ENCODE assay signal across 9 mouse cellular contexts in the genomic region with DNA sequence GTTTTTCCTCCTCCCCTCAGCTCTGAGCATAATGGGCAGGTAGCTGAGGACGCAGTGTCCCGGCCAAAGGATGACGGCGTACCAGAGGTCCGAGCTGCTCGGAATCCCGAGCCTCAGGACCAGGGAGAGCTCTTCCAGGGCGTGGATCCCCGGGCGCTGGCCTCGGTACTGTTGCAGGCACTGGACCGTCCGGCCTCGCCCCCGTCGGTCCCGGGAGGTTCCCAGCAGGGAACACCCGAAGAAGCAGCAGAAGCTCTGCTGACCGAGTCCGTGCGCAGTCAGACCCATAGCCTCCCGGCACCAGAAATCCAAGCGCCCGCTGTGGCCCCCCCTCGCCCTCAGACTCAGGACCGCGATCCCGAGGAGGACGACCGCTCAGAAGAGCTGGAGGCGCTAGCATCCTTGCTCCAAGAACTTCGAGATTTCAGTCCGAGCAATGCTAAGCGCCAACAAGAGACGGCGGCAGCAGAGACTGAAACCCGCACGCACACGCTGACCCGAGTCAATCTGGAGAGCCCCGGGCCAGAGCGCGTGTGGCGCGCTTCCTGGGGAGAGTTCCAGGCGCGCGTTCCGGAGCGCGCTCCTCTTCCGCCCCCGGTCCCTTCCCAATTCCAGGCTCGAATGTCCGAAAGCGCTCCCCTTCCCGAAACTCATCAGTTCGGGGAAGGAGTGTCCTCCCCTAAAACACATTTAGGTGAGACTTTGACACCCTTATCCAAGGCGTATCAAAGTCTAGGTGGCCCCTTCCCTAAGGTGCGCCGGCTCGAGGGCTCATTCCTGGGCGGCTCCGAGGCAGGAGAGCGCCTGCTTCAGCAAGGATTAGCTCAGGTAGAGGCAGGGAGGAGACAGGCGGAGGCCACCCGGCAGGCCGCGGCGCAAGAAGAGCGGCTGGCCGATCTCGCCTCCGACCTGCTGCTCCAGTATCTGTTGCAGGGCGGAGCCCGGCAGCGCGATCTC. TPM values are rescaled to one million over a fixed set of nuclear protein-coding genes. Genes with fewer than 3 reads are reported as not detected.
DNase-seq lines count a peak whose midpoint lies in the region; ATAC-seq and TF ChIP-seq lines count a peak whose summit lies in the region.
"Had no signal": no experiment of that assay in that cellular context is flagged by ENCODE, and none has a peak within 500 bp of the region (broad histone marks: within the 10 kb centered on the region; RNA-seq: fewer than 3 reads in every experiment).

No protein-coding gene starts in this region.

- peaks cover 7% of the 10 kb centered on the region; the same call in 1 of the 2 replicates for H3K4me1 ChIP-seq in embryonic fibroblast, embryonic 13.5 days (ENCODE audit: control insufficient read depth, insufficient read depth, low read length)
- peaks cover 34% of the 10 kb centered on the region for H3K4me1 ChIP-seq in intestine, embryonic 15.5 days (replicated peaks)

- no peak for ATAC-seq in intestine, embryonic 15.5 days
- no peak for ATAC-seq in activated CD4-positive, CD25-positive, alpha-beta regulatory T cell, adult 4 months

- H3K9ac ChIP-seq in intestine, embryonic 15.5 days: no peak overlapping the region

- 0 out of 2 replicates have a peak, but pooled peaks cover 2% of the 10 kb centered on the region for H3K36me3 ChIP-seq in intestine, embryonic 15.5 days

- H3K27me3 ChIP-seq in intestine, embryonic 15.5 days (replicated peaks): peaks cover 54% of the 10 kb centered on the region

- peak; percentile 27 for DNase-seq in cerebellum, adult 11 months
- DNase-seq in cerebellum, adult 11-12 months: no peak
- peak; percentile 25 for DNase-seq in right cerebral cortex, postnatal 4 days
- no peak for DNase-seq in right cerebral cortex, adult 18-20 months
- DNase-seq in lung, postnatal 14 days: peak; percentile 23

- no peak for TF ChIP-seq POLR2A in embryonic fibroblast, embryonic 13.5 days (IDR thresholded peaks at IDR 0.05; ENCODE audit: low read depth, low read length)

- H3K27ac ChIP-seq in embryonic fibroblast, embryonic 13.5 days (ENCODE audit: insufficient read depth, low read length): no peak overlapping the region
- H3K27ac ChIP-seq in intestine, embryonic 15.5 days: no peak overlapping the region

- peak overlapping the region; percentile 99 for H3K4me2 ChIP-seq in intestine, embryonic 15.5 days (replicated peaks)

- 2% methylated on average over 78 of the region's 78 CpGs for WGBS in intestine, embryonic 15.5 days

- no peak for TF ChIP-seq CTCF in embryonic fibroblast, embryonic 13.5 days (IDR thresholded peaks at IDR 0.05; ENCODE audit: borderline replicate concordance, insufficient read depth, low read length)

- H3K4me3 ChIP-seq in embryonic fibroblast, embryonic 13.5 days (ENCODE audit: insufficient read depth, low read length): peak overlapping the region; percentile 43
- peak overlapping the region; percentile 48 for H3K4me3 ChIP-seq in intestine, embryonic 15.5 days (replicated peaks)

- no peaks in the 10 kb centered on the region for H3K9me3 ChIP-seq in intestine, embryonic 15.5 days

RNA-seq across cellular contexts. Expression of gene Vgf, which starts 5.2 kb away (rescaled TPM):
- 2.1 and 3.8 TPM in 2 replicates for polyA plus RNA-seq in embryonic fibroblast, embryonic 13.5 days (2011; ENCODE audit: insufficient read length, low read depth, missing spikeins)
- polyA plus RNA-seq in intestine, embryonic 15.5 days (2015; fragmentation: Nextera tagmentation; extraction: Ambion mirVana): 0.66 and 0.85 TPM in 2 replicates
- polyA plus RNA-seq in activated CD4-positive, CD25-positive, alpha-beta regulatory T cell, adult 4 months (2017; shearing (Covaris generic)): not detected
- polyA plus RNA-seq: gonadal fat pad, adult 2 months had no signal

RNA-seq across cellular contexts. Expression of gene Ap1s1, which starts 14.6 kb away (rescaled TPM):
- polyA plus RNA-seq in embryonic fibroblast, embryonic 13.5 days (2011; ENCODE audit: insufficient read length, low read depth, missing spikeins): 149 and 166 TPM in 2 replicates
- polyA plus RNA-seq in intestine, embryonic 15.5 days (2015; fragmentation: Nextera tagmentation; extraction: Ambion mirVana): 230 and 242 TPM in 2 replicates
- polyA plus RNA-seq in activated CD4-positive, CD25-positive, alpha-beta regulatory T cell, adult 4 months (2017; shearing (Covaris generic)): 10 to 100 TPM; 71.3 to 90.7 TPM

RNA-seq across cellular contexts. Expression of gene Serpine1, which starts 40.7 kb away (rescaled TPM):
- 646 and 1,921 TPM in 2 replicates for polyA plus RNA-seq in embryonic fibroblast, embryonic 13.5 days (2011; ENCODE audit: insufficient read length, low read depth, missing spikeins)
- 0.34 and 0.42 TPM in 2 replicates for polyA plus RNA-seq in intestine, embryonic 15.5 days (2015; fragmentation: Nextera tagmentation; extraction: Ambion mirVana)
- not detected for polyA plus RNA-seq in activated CD4-positive, CD25-positive, alpha-beta regulatory T cell, adult 4 months (2017; shearing (Covaris generic))

RNA-seq across cellular contexts. Expression of gene Znhit1, which starts 43.5 kb away (rescaled TPM):
- polyA plus RNA-seq in embryonic fibroblast, embryonic 13.5 days (2011; ENCODE audit: insufficient read length, low read depth, missing spikeins): 38.5 and 43.5 TPM in 2 replicates
- 99.9 and 111 TPM in 2 replicates for polyA plus RNA-seq in intestine, embryonic 15.5 days (2015; fragmentation: Nextera tagmentation; extraction: Ambion mirVana)
- 10 to 100 TPM; 56.5 to 66.5 TPM for polyA plus RNA-seq in activated CD4-positive, CD25-positive, alpha-beta regulatory T cell, adult 4 months (2017; shearing (Covaris generic))

RNA-seq across cellular contexts. Expression of gene Plod3, which starts 44.5 kb away (rescaled TPM):
- polyA plus RNA-seq in embryonic fibroblast, embryonic 13.5 days (2011; ENCODE audit: insufficient read length, low read depth, missing spikeins): 120 and 152 TPM in 2 replicates
- polyA plus RNA-seq in intestine, embryonic 15.5 days (2015; fragmentation: Nextera tagmentation; extraction: Ambion mirVana): 41.1 and 42.8 TPM in 2 replicates
- polyA plus RNA-seq in activated CD4-positive, CD25-positive, alpha-beta regulatory T cell, adult 4 months (2017; shearing (Covaris generic)): 1 to 10 TPM; 2.6 to 6.0 TPM

Comparison
In these comparisons a context has a peak if more than half of its experiments do, and no peak if none do; other contexts are left out.
1. DNase-seq: peak in cerebellum, adult 11 months (single experiment), right cerebral cortex, postnatal 4 days (single experiment) and lung, postnatal 14 days (single experiment); none in cerebellum, adult 11-12 months (single experiment) and right cerebral cortex, adult 18-20 months (single experiment).
2. RNA of gene Serpine1, which starts 40.7 kb away (polyA plus RNA-seq): 646 to 1,921 TPM in embryonic fibroblast, embryonic 13.5 days; 0.34 to 0.42 TPM in intestine, embryonic 15.5 days and not detected in activated CD4-positive, CD25-positive, alpha-beta regulatory T cell, adult 4 months; every median in the first group is over 100 times any median in the second.